Mouse (Mus musculus): ENCODE measurements at regions not wholly inside any gene's neighbourhood (a gene's known extent, or its start where the extent isn't known, plus 50 kb on each side); places are given as distances from the start of the nearest gene placed in this dataset.

GRCm38 (mm10) chr15:51668340-51668739, 2216.4 kb upstream of the Gm7489 start:
- TF ChIP-seq TAL1 (conservative IDR thresholded peaks at IDR 0.05; ENCODE audit: low read depth, low read length) (no peak), CTCF (IDR thresholded peaks at IDR 0.05; ENCODE audit: low read depth, low read length) (no peak), GATA2 (IDR thresholded peaks at IDR 0.05; ENCODE audit: borderline replicate concordance, low read depth, low read length) (no peak), GATA1 (IDR thresholded peaks at IDR 0.05; ENCODE audit: borderline replicate concordance, low read length) (no peak)
